ENCODE assay signal across 14 mouse cellular contexts in the genomic region with DNA sequence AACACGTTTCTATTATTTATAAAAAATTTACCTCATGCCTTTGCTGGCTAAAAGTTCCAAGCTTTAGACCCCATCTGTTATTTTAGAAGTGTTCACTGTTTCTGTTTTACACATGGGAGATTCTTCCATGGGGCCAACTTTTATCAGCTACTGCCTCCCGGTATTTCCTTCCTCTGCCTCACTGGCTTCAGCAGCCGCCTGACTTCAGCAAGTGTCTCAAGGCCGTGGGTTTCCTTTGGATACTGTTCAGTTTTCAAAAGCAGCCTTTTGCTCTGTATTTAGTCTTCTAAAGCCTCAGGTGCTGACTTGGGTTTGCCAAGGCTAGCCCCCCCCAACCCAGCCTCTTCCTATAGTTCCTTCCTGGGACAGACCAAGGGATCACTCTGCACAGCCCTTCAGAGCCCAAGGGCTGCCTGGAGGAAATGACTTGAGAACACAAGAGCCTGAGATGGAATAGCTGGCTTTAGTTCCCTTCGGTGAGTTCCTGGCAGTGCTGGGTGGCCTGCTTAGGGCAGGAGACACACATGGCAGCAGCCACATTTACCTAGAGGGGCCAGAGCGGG.
DNase-seq lines count a peak whose midpoint lies in the region; ATAC-seq and TF ChIP-seq lines count a peak whose summit lies in the region.
"Had no signal": no experiment of that assay in that cellular context is flagged by ENCODE, and none has a peak within 500 bp of the region (broad histone marks: within the 10 kb centered on the region; RNA-seq: fewer than 3 reads in every experiment).

No protein-coding gene starts in this region.

- H3K4me2 ChIP-seq in intestine, embryonic 16.5 days (ENCODE audit: low read depth, low read length): no peak overlapping the region
- no peak overlapping the region for H3K4me2 ChIP-seq in midbrain, postnatal 0 days (ENCODE audit: low read depth, low read length, poor library complexity, severe bottlenecking)
- H3K4me2 ChIP-seq: forebrain, embryonic 12.5 days; limb, embryonic 15.5 days had no signal

- intact Hi-C loops in heart, postnatal 36 days (cut with DNase I): loop anchor here (5.0 kb wide), 2 partner anchors 117 to 142 kb away; no protein-coding TSS in a partner anchor

- ATAC-seq in megakaryocyte, adult 5-6 weeks (ENCODE audit: poor library complexity, severe bottlenecking): no peak
- no peak for ATAC-seq in intestine, embryonic 16.5 days
- ATAC-seq in midbrain, postnatal 0 days (ENCODE audit: low FRiP score): no peak
- ATAC-seq: midbrain, embryonic 16.5 days had no signal

- H3K27me3 ChIP-seq in megakaryocyte, embryonic 14.5 days (replicated peaks): no peaks in the 10 kb centered on the region
- no peaks in the 10 kb centered on the region for H3K27me3 ChIP-seq in intestine, embryonic 16.5 days (replicated peaks; ENCODE audit: control insufficient read depth, insufficient read depth, low read length)
- H3K27me3 ChIP-seq in midbrain, postnatal 0 days (ENCODE audit: insufficient read depth, low read length): no peaks in the 10 kb centered on the region
- H3K27me3 ChIP-seq: forebrain, embryonic 12.5 days; limb, embryonic 15.5 days had no signal

- DNase-seq in heart, adult 8-10 months (ENCODE audit: low spot score): peak; percentile 26
- no peak for DNase-seq in heart, postnatal 36 days
- no peak for DNase-seq in layer of hippocampus, adult 8-10 months (ENCODE audit: low spot score in 2 of 2)
- no peak for DNase-seq in midbrain, postnatal 0 days (ENCODE audit: low spot score)
- no peak for DNase-seq in urinary bladder, postnatal 25 days (ENCODE audit: low spot score)
- DNase-seq: gastrocnemius, postnatal 36 days; right cerebral cortex, postnatal 25 days had no signal

- peak overlapping the region; percentile 30; the same call in 1 of the 2 replicates for H3K27ac ChIP-seq in intestine, embryonic 16.5 days (ENCODE audit: low read length)
- no peak overlapping the region for H3K27ac ChIP-seq in midbrain, postnatal 0 days (ENCODE audit: low read depth, low read length)
- H3K27ac ChIP-seq: forebrain, embryonic 12.5 days; left cerebral cortex, adult 2 months; limb, embryonic 15.5 days had no signal

- peaks cover 98% of the 10 kb centered on the region for H3K4me1 ChIP-seq in megakaryocyte, embryonic 14.5 days
- H3K4me1 ChIP-seq in intestine, embryonic 16.5 days (ENCODE audit: control insufficient read depth, insufficient read depth, low read length): peaks cover 3% of the 10 kb centered on the region; the same call in 1 of the 2 replicates
- no peaks in the 10 kb centered on the region for H3K4me1 ChIP-seq in midbrain, postnatal 0 days (ENCODE audit: insufficient read depth, low read length)

- H3K9me3 ChIP-seq in megakaryocyte, embryonic 14.5 days: no peaks in the 10 kb centered on the region
- no peaks in the 10 kb centered on the region for H3K9me3 ChIP-seq in intestine, embryonic 16.5 days (ENCODE audit: control insufficient read depth, low read length)
- no peaks in the 10 kb centered on the region for H3K9me3 ChIP-seq in midbrain, postnatal 0 days (ENCODE audit: low read length)
- H3K9me3 ChIP-seq: forebrain, embryonic 12.5 days; limb, embryonic 15.5 days had no signal

- no peak overlapping the region for H3K9ac ChIP-seq in intestine, embryonic 16.5 days (ENCODE audit: low read depth, low read length)
- H3K9ac ChIP-seq in midbrain, postnatal 0 days (replicated peaks; ENCODE audit: low read length, poor library complexity, severe bottlenecking): no peak overlapping the region
- H3K9ac ChIP-seq: forebrain, embryonic 12.5 days; limb, embryonic 15.5 days had no signal

- TF ChIP-seq CTCF in midbrain, postnatal 0 days (IDR thresholded peaks at IDR 0.05): no peak

- peaks cover 6% of the 10 kb centered on the region for H3K36me3 ChIP-seq in megakaryocyte, embryonic 14.5 days (replicated peaks; ENCODE audit: low read length)
- no peaks in the 10 kb centered on the region for H3K36me3 ChIP-seq in intestine, embryonic 16.5 days (ENCODE audit: control insufficient read depth, insufficient read depth, low read length)
- no peaks in the 10 kb centered on the region for H3K36me3 ChIP-seq in midbrain, postnatal 0 days (ENCODE audit: insufficient read depth, low read length)
- H3K36me3 ChIP-seq: forebrain, embryonic 12.5 days; limb, embryonic 15.5 days had no signal

- 86% methylated on average over 6 of the region's 6 CpGs for WGBS in intestine, embryonic 16.5 days
- WGBS in midbrain, postnatal 0 days: 92% methylated on average over 6 of the region's 6 CpGs

- peak overlapping the region; percentile 63 for H3K4me3 ChIP-seq in megakaryocyte, embryonic 14.5 days (replicated peaks)
- H3K4me3 ChIP-seq in intestine, embryonic 16.5 days (ENCODE audit: low read length): no peak overlapping the region
- H3K4me3 ChIP-seq in midbrain, postnatal 0 days (ENCODE audit: low read depth, low read length): no peak overlapping the region
- H3K4me3 ChIP-seq: forebrain, embryonic 12.5 days; left cerebral cortex, adult 2 months; limb, embryonic 15.5 days had no signal
